Mouse (Mus musculus): ENCODE results near the gene Gys1. TPM values are rescaled to one million over a fixed set of nuclear protein-coding genes. Genes with fewer than 3 reads are reported as not detected.
A peak's percentile ranks its signal among the peaks of the same experiment; 100 is the strongest.
"Not testable (repeated sequence)": the region's sequence is repeated elsewhere in the genome, so short reads cannot be mapped to it uniquely, and the experiment has no call there.

The Gys1 gene
- polyA plus RNA-seq (2012; ENCODE audit: insufficient read depth, low replicate concordance), result 33.8 and 44.5 TPM in 2 replicates

- Histone ChIP-seq H3K36me3 (replicated peaks; ENCODE audit: low read length) (peaks cover 64% of the 10 kb centered on the region), H3K4me3 (replicated peaks) (peak within 1 kb of the TSS; percentile 99), H3K4me1 (peaks cover 75% of the 10 kb centered on the region), H3K9me3 (no peaks in the 10 kb centered on the region), H3K27me3 (replicated peaks) (no peaks in the 10 kb centered on the region)
- TF ChIP-seq GATA1 (IDR thresholded peaks at IDR 0.05; ENCODE audit: borderline replicate concordance, low read length), result no peak
- no peak for TF ChIP-seq FLI1 (IDR thresholded peaks at IDR 0.05; ENCODE audit: low read length)
Observed at GRCm38 (mm10) chr7:45434203-45435015, at the start of gene Gys1. TSS of gene Gys1 (plus strand) at chr7:45434844.

- TF ChIP-seq FLI1 (IDR thresholded peaks at IDR 0.05; ENCODE audit: low read length), result no peak
- no peak for TF ChIP-seq GATA1 (IDR thresholded peaks at IDR 0.05; ENCODE audit: borderline replicate concordance, low read length)
- Histone ChIP-seq H3K36me3 (replicated peaks; ENCODE audit: low read length) (peaks cover 98% of the 10 kb centered on the region), H3K27me3 (replicated peaks) (no peaks in the 10 kb centered on the region), H3K4me1 (peaks cover 12% of the 10 kb centered on the region), H3K9me3 (no peaks in the 10 kb centered on the region), H3K4me3 (replicated peaks) (no peak overlapping the region)
Observed at GRCm38 (mm10) chr7:45386077-45386476, 48.6 kb upstream of the Gys1 start.

- Histone ChIP-seq H3K36me3 (replicated peaks; ENCODE audit: low read length) (peaks cover 44% of the 10 kb centered on the region), H3K9me3 (no peaks in the 10 kb centered on the region), H3K4me3 (replicated peaks) (peak overlapping the region; percentile 94), H3K4me1 (peaks cover 37% of the 10 kb centered on the region), H3K27me3 (replicated peaks) (no peaks in the 10 kb centered on the region)
- TF ChIP-seq FLI1 (IDR thresholded peaks at IDR 0.05; ENCODE audit: low read length) (no peak), GATA1 (IDR thresholded peaks at IDR 0.05; ENCODE audit: borderline replicate concordance, low read length) (no peak)
Observed at GRCm38 (mm10) chr7:45395129-45395541, 39.5 kb upstream of the Gys1 start.

- no peaks in the 10 kb centered on the region for H3K27me3 ChIP-seq (replicated peaks)
- H3K36me3 ChIP-seq (replicated peaks; ENCODE audit: low read length), result peaks cover 37% of the 10 kb centered on the region
- H3K4me1 ChIP-seq, result peaks cover 37% of the 10 kb centered on the region
- no peaks in the 10 kb centered on the region for H3K9me3 ChIP-seq
- TF ChIP-seq GATA1 (IDR thresholded peaks at IDR 0.05; ENCODE audit: borderline replicate concordance, low read length) (no peak), FLI1 (IDR thresholded peaks at IDR 0.05; ENCODE audit: low read length) (0 out of 2 replicates have a peak, but pooled peaks have one; percentile 10)
- H3K4me3 ChIP-seq (replicated peaks), result peak within 1 kb of the TSS; percentile 94
Observed at GRCm38 (mm10) chr7:45395578-45396336, 38.9 kb upstream of the Gys1 start, which contains the start of gene Snrnp70. TSS of gene Snrnp70 (minus strand) at chr7:45395742.

GRCm38 (mm10) chr7:45396337-45396775 is 38.3 kb upstream of the Gys1 start:
- Histone ChIP-seq H3K4me1 (peaks cover 37% of the 10 kb centered on the region), H3K4me3 (replicated peaks) (peak overlapping the region; percentile 94), H3K36me3 (replicated peaks; ENCODE audit: low read length) (peaks cover 34% of the 10 kb centered on the region)
- H3K9me3 ChIP-seq; H3K27me3 ChIP-seq (replicated peaks): not testable (repeated sequence)

GRCm38 (mm10) chr7:45396787-45397186 is 37.9 kb upstream of the Gys1 start:
- Histone ChIP-seq H3K27me3 (replicated peaks) (peaks cover 4% of the 10 kb centered on the region), H3K9me3 (no peaks in the 10 kb centered on the region), H3K36me3 (replicated peaks; ENCODE audit: low read length) (peaks cover 30% of the 10 kb centered on the region), H3K4me1 (peaks cover 34% of the 10 kb centered on the region), H3K4me3 (replicated peaks) (no peak overlapping the region)
- TF ChIP-seq FLI1 (IDR thresholded peaks at IDR 0.05; ENCODE audit: low read length) (no peak), GATA1 (IDR thresholded peaks at IDR 0.05; ENCODE audit: borderline replicate concordance, low read length) (no peak)

- Histone ChIP-seq H3K4me1 (peaks cover 24% of the 10 kb centered on the region), H3K27me3 (replicated peaks) (peaks cover 34% of the 10 kb centered on the region)
- TF ChIP-seq GATA1 (IDR thresholded peaks at IDR 0.05; ENCODE audit: borderline replicate concordance, low read length) (no peak), FLI1 (IDR thresholded peaks at IDR 0.05; ENCODE audit: low read length) (no peak)
Observed at GRCm38 (mm10) chr7:45401521-45402085, 33.0 kb upstream of the Gys1 start.

GRCm38 (mm10) chr7:45403532-45404261 is 30.9 kb upstream of the Gys1 start:
- no peak overlapping the region for H3K4me3 ChIP-seq (replicated peaks)
- peaks cover 34% of the 10 kb centered on the region for H3K4me1 ChIP-seq
- peaks cover 55% of the 10 kb centered on the region for H3K27me3 ChIP-seq (replicated peaks)
- TF ChIP-seq FLI1 (IDR thresholded peaks at IDR 0.05; ENCODE audit: low read length) (no peak), GATA1 (IDR thresholded peaks at IDR 0.05; ENCODE audit: borderline replicate concordance, low read length) (no peak)
- H3K9me3 ChIP-seq, result peaks cover 3% of the 10 kb centered on the region; the same call in 1 of the 2 replicates
- no peaks in the 10 kb centered on the region for H3K36me3 ChIP-seq (replicated peaks; ENCODE audit: low read length)

More at GRCm38 (mm10) chr7:45401521-45402085, 33.0 kb upstream of the Gys1 start:
- Histone ChIP-seq H3K36me3 (replicated peaks; ENCODE audit: low read length) (no peaks in the 10 kb centered on the region), H3K9me3 (0 out of 2 replicates have a peak, but pooled peaks cover 3% of the 10 kb centered on the region), H3K4me3 (replicated peaks) (no peak overlapping the region)

Measured in megakaryocyte, embryonic 14.5 days (primary cell).